Mouse (Mus musculus): ENCODE measurements around the gene Sh3d19.

DNA sequence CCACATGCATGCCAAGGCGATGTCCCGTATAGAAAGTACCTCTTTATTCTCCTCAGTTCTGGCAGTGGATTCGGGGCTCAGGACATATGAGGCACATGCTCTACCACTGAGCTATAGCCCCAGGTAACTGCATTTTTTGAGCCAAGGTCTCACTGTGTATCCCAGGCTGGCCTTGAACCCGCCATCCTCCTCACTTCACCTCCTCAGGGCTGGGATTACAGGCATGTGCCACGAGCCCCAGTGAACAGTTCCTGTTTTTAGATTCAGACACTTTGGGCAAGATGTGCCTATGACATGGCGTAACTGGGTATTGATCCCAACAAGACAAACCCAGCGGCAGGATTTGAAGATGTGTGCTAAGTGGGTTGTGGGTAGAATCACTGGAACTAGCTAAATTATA lies 99.9 kb downstream of the Sh3d19 start:
- TF ChIP-seq POLR2A (IDR thresholded peaks at IDR 0.05; ENCODE audit: borderline replicate concordance, extremely low read depth, low read depth, low read length) (no peak), CTCF (IDR thresholded peaks at IDR 0.05; ENCODE audit: insufficient read depth, low read length) (no peak)

Measured in lung, adult 2 months (tissue).